Comparison of ENCODE assay signal across 8 mouse cellular contexts in genomic region chr11:70669582-70670345, GRCm38 (mm10). TPM values are rescaled to one million over a fixed set of nuclear protein-coding genes. Genes with fewer than 3 reads are reported as not detected.
A peak's percentile ranks its signal among the peaks of the same experiment; 100 is the strongest.
DNase-seq lines count a peak whose midpoint lies in the region; ATAC-seq and TF ChIP-seq lines count a peak whose summit lies in the region.

No protein-coding gene starts in this region.

- 0 out of 2 replicates have a peak, but pooled peaks have one; percentile 21 for TF ChIP-seq POLR2A in cerebellum, adult 2 months (IDR thresholded peaks at IDR 0.05; ENCODE audit: borderline replicate concordance, insufficient read depth, low read length)

- H3K9me3 ChIP-seq in forebrain, postnatal 0 days (ENCODE audit: low read length), result no peaks in the 10 kb centered on the region

- WGBS in cerebellum, adult 2 months, result under 1% methylated on average over 31 of the region's 31 CpGs
- WGBS in forebrain, postnatal 0 days, result 4% methylated on average over 31 of the region's 31 CpGs

- H3K27ac ChIP-seq in cerebellum, adult 2 months (ENCODE audit: insufficient read depth, low read length), result peak overlapping the region; percentile 77
- H3K27ac ChIP-seq in forebrain, postnatal 0 days (ENCODE audit: low read depth, low read length), result peak overlapping the region; percentile 97

- peak overlapping the region; percentile 85 for H3K4me3 ChIP-seq in cerebellum, adult 2 months (replicated peaks; ENCODE audit: insufficient read depth, low read depth, low read length)
- H3K4me3 ChIP-seq in forebrain, postnatal 0 days (ENCODE audit: low read depth, low read length), result peak overlapping the region; percentile 70

- no peaks in the 10 kb centered on the region for H3K27me3 ChIP-seq in cerebellum, adult 2 months (ENCODE audit: control insufficient read depth, insufficient read depth, low read length)
- no peaks in the 10 kb centered on the region for H3K27me3 ChIP-seq in forebrain, postnatal 0 days (ENCODE audit: insufficient read depth, low read length)

- ATAC-seq in forebrain, postnatal 0 days, result peak; percentile 12
- ATAC-seq in hematopoietic stem cell, adult 5-6 weeks (replicated peaks in 1 of 2; ENCODE audit: insufficient read depth in 1 of 2, low FRiP score in 2 of 2, low TSS enrichment in 1 of 2, low read depth in 1 of 2, poor library complexity in 2 of 2, severe bottlenecking in 2 of 2), result peak; percentile 35 to 38; a peak in 3 of 4 replicates

- H3K36me3 ChIP-seq in forebrain, postnatal 0 days (ENCODE audit: insufficient read depth), result peaks cover 26% of the 10 kb centered on the region

- TF ChIP-seq CTCF in cerebellum, adult 2 months (IDR thresholded peaks at IDR 0.05; ENCODE audit: borderline replicate concordance, insufficient read depth, low read depth, low read length), result peak; percentile 47; the same call in 1 of the 2 replicates
- TF ChIP-seq CTCF in forebrain, postnatal 0 days (IDR thresholded peaks at IDR 0.05; ENCODE audit: low read depth), result peak; percentile 63

- H3K4me2 ChIP-seq in forebrain, postnatal 0 days (ENCODE audit: low read depth), result peak overlapping the region; percentile 87

- peak; percentile 66 for DNase-seq in MEL-GATA-1-ER (ENCODE audit: extremely low read depth, low read depth)
- peak; percentile 71 to 79 for DNase-seq in cerebellum, adult 2 months
- DNase-seq in forebrain, postnatal 0 days, result peak; percentile 79
- peak; percentile 73 to 84 for DNase-seq in layer of hippocampus, postnatal 10 days (ENCODE audit: low spot score in 2 of 2)
- peak; percentile 79 for DNase-seq in lung, postnatal 14 days
- peak; percentile 52 for DNase-seq in ovary, postnatal 14 days (ENCODE audit: low spot score)
- DNase-seq in urinary bladder, postnatal 14 days (ENCODE audit: low spot score), result peak; percentile 81

- H3K4me1 ChIP-seq in cerebellum, adult 2 months (ENCODE audit: control insufficient read depth, insufficient read depth, low read length), result peaks cover 4% of the 10 kb centered on the region
- H3K4me1 ChIP-seq in forebrain, postnatal 0 days (ENCODE audit: insufficient read depth), result peaks cover 9% of the 10 kb centered on the region; the same call in 1 of the 2 replicates

- peak overlapping the region; percentile 80 for H3K9ac ChIP-seq in forebrain, postnatal 0 days

RNA-seq across cellular contexts. Expression of gene Spag7, which starts 0.5 kb away (rescaled TPM):
- polyA plus RNA-seq in cerebellum, adult 2 months (2012; rRNA removed), result 84.3 and 93.2 TPM in 2 replicates
- 49.2 and 57.1 TPM in 2 replicates for total RNA-seq in forebrain, postnatal 0 days (2014; rRNA removed)
- 56.6 and 116 TPM in 2 replicates for polyA plus RNA-seq in forebrain, postnatal 0 days (2015; fragmentation: Nextera tagmentation; extraction: Ambion mirVana)
- total RNA-seq in hematopoietic stem cell, adult 5-6 weeks (2017), result 41.1 and 114 TPM in 2 replicates
- total RNA-seq in layer of hippocampus, postnatal 10 days (2021), result 10 to 100 TPM; 52.8 to 53.9 TPM

RNA-seq across cellular contexts. Expression of gene Eno3, which starts 12.8 kb away (rescaled TPM):
- 35.0 and 35.9 TPM in 2 replicates for polyA plus RNA-seq in cerebellum, adult 2 months (2012; rRNA removed)
- total RNA-seq in forebrain, postnatal 0 days (2014; rRNA removed), result 7.4 and 14.6 TPM in 2 replicates
- polyA plus RNA-seq in forebrain, postnatal 0 days (2015; fragmentation: Nextera tagmentation; extraction: Ambion mirVana), result 4.3 and 5.5 TPM in 2 replicates
- total RNA-seq in hematopoietic stem cell, adult 5-6 weeks (2017), result 8.4 and 10.6 TPM in 2 replicates
- total RNA-seq in layer of hippocampus, postnatal 10 days (2021), result 10 to 100 TPM in 1 of 2 experiments, 1 to 10 TPM in 1; 5.1 to 10.5 TPM

RNA-seq across cellular contexts. Expression of gene Pfn1, which starts 15.3 kb away (rescaled TPM):
- 289 and 305 TPM in 2 replicates for polyA plus RNA-seq in cerebellum, adult 2 months (2012; rRNA removed)
- 386 and 408 TPM in 2 replicates for total RNA-seq in forebrain, postnatal 0 days (2014; rRNA removed)
- 687 and 843 TPM in 2 replicates for polyA plus RNA-seq in forebrain, postnatal 0 days (2015; fragmentation: Nextera tagmentation; extraction: Ambion mirVana)
- 348 and 461 TPM in 2 replicates for total RNA-seq in hematopoietic stem cell, adult 5-6 weeks (2017)
- 100 to 1,000 TPM; 364 to 371 TPM for total RNA-seq in layer of hippocampus, postnatal 10 days (2021)

RNA-seq across cellular contexts. Expression of gene Camta2, which starts 18.1 kb away (rescaled TPM):
- polyA plus RNA-seq in cerebellum, adult 2 months (2012; rRNA removed), result 108 TPM in 2 replicates
- total RNA-seq in forebrain, postnatal 0 days (2014; rRNA removed), result 12.8 and 17.3 TPM in 2 replicates
- 11.1 and 17.7 TPM in 2 replicates for polyA plus RNA-seq in forebrain, postnatal 0 days (2015; fragmentation: Nextera tagmentation; extraction: Ambion mirVana)
- 3.6 and 4.9 TPM in 2 replicates for total RNA-seq in hematopoietic stem cell, adult 5-6 weeks (2017)
- total RNA-seq in layer of hippocampus, postnatal 10 days (2021), result 100 to 1,000 TPM; 183 to 189 TPM

RNA-seq across cellular contexts. Expression of gene Slc25a11, which starts 22.5 kb away (rescaled TPM):
- 184 and 191 TPM in 2 replicates for polyA plus RNA-seq in cerebellum, adult 2 months (2012; rRNA removed)
- 133 and 134 TPM in 2 replicates for total RNA-seq in forebrain, postnatal 0 days (2014; rRNA removed)
- polyA plus RNA-seq in forebrain, postnatal 0 days (2015; fragmentation: Nextera tagmentation; extraction: Ambion mirVana), result 151 and 160 TPM in 2 replicates
- 42.9 and 52.5 TPM in 2 replicates for total RNA-seq in hematopoietic stem cell, adult 5-6 weeks (2017)
- total RNA-seq in layer of hippocampus, postnatal 10 days (2021), result 100 to 1,000 TPM; 117 to 125 TPM

Comparison
In these comparisons a context has a peak if more than half of its experiments do, and no peak if none do; other contexts are left out.
1. Peak in every context shown above with its lines: DNase-seq, ATAC-seq, H3K4me3 ChIP-seq and H3K27ac ChIP-seq.